Mouse (Mus musculus): ENCODE data around the gene Iyd.

DNA sequence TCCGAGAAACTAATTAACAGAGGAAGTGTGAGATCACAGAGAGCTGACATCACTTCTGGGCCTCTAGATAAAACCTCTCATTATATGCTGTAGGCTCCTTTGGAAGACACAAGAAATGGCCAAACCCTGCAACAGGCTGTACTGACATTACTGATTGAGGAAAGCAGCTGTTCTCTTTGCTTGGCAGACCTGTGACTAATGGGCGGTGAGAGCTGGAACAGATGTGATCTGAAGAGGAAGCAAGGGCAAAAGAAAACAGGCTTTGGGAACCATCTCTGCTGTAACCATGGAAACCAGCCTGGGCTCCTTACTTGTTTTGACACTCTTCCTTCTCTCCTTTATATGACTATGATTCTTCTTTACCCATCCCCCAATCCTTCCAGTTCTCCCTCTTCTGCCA is 56.7 kb downstream of the Iyd start:
- TF ChIP-seq CTCF (IDR thresholded peaks at IDR 0.05; ENCODE audit: control insufficient read depth, insufficient read depth, low read length) (no peak), POLR2A (IDR thresholded peaks at IDR 0.05; ENCODE audit: borderline replicate concordance, control insufficient read depth, low read depth, low read length) (no peak)
